Mouse (Mus musculus): ENCODE measurements around the gene Cd59a. TPM values are rescaled to one million over a fixed set of nuclear protein-coding genes. Genes with fewer than 3 reads are reported as not detected.

Cd59a gene
- polyA plus RNA-seq (2012; fragmentation: generic; extraction: Trizol) = 10 to 100 TPM in 1 of 2 experiments, under 1 TPM in 1; 0.55 to 11.3 TPM

GRCm38 (mm10) chr2:104095741-104096213 is at the start of gene Cd59a:
Gene Cd59a (plus strand): TSS chr2:104095801.

GRCm38 (mm10) chr2:104065526-104065925 is 30.1 kb upstream of the Cd59a start, which contains the start of gene Gm10912:
Gene Gm10912 (plus strand): TSS chr2:104065826.

GRCm38 (mm10) chr2:104068450-104068849 is 27.2 kb upstream of the Cd59a start, which contains the start of gene Gm10799:
Gene Gm10799 (minus strand): TSS chr2:104068550.

GRCm38 (mm10) chr2:104069704-104070185 is 25.9 kb upstream of the Cd59a start, which contains the start of gene Cd59b:
Gene Cd59b (plus strand): TSS chr2:104069849.

GRCm38 (mm10) chr2:104122505-104123378 is 27.1 kb downstream of the Cd59a start, which contains the start of gene A930018P22Rik:
Gene A930018P22Rik (plus strand): TSS chr2:104122769.

Other genes starting within 250 kb of the Cd59a start
- under 1 TPM in 1 of 2 experiments, not detected in 1; 0.06 TPM for gene Lmo2, start 137.8 kb upstream of the Cd59a start, polyA plus RNA-seq (2012; fragmentation: generic; extraction: Trizol)
- 10 to 100 TPM in 1 of 2 experiments, under 1 TPM in 1; 0.61 to 10.9 TPM for gene Fbxo3, start 68.1 kb upstream of the Cd59a start, polyA plus RNA-seq (2012; fragmentation: generic; extraction: Trizol)
- under 1 TPM; 0.02 to 0.37 TPM for gene 4931422A03Rik, start 67.4 kb upstream of the Cd59a start, polyA plus RNA-seq (2012; fragmentation: generic; extraction: Trizol)
- under 1 TPM in 1 of 2 experiments, not detected in 1; 0.04 TPM for gene Gm10912, start 30.0 kb upstream of the Cd59a start, polyA plus RNA-seq (2012; fragmentation: generic; extraction: Trizol)
- not detected for gene Gm10799, start 27.3 kb upstream of the Cd59a start, polyA plus RNA-seq (2012; fragmentation: generic; extraction: Trizol)
- under 1 TPM in 1 of 2 experiments, not detected in 1; 0.21 TPM for gene Cd59b, start 26.0 kb upstream of the Cd59a start, polyA plus RNA-seq (2012; fragmentation: generic; extraction: Trizol)
- not detected for gene A930018P22Rik, start 27.0 kb downstream of the Cd59a start, polyA plus RNA-seq (2012; fragmentation: generic; extraction: Trizol)

Data from C3H10T1/2 (cell line).